Mouse (Mus musculus) liver, embryonic 14.5 days (tissue): ENCODE measurements at regions not wholly inside any gene's neighbourhood (a gene's known extent, or its start where the extent isn't known, plus 50 kb on each side); places are given as distances from the start of the nearest gene placed in this dataset.
"Not testable (repeated sequence)": the region's sequence is repeated elsewhere in the genome, so short reads cannot be mapped to it uniquely, and the experiment has no call there.

ENCODE experiments used
- CTCF ChIP-seq: IDR thresholded peaks from 2 replicates; pipeline ENCODE4 v1.5.1; 2016; ENCODE audit warnings: antibody characterized with exemption, low read depth, control low read depth
- EP300 ChIP-seq: IDR thresholded peaks from 2 replicates; pipeline ENCODE4 v1.6.1; 2016; ENCODE audit warnings: antibody characterized with exemption, low read depth

- TF ChIP-seq CTCF, EP300: not testable (repeated sequence)
Observed at GRCm38 (mm10) chr14:53312490-53312889, 816.9 kb upstream of the Olfr1507 start.
